Mouse (Mus musculus) regulatory T cell (primary cell): Measurements from ENCODE around the gene Frmd6.

Experiments used
- in situ Hi-C: fragments of 300-600 bp; cut with MboI, MseI; formaldehyde crosslinking; loops from one replicate; pipeline ENCODE4 v1.15.1; 2025; ENCODE audit warnings: high pct_unique_total_duplicates

The Frmd6 gene

GRCm38 (mm10) chr12:70824729-70825650 is at the start of gene Frmd6:
Gene Frmd6, plus strand, starts transcription at chr12:70825514.
- in situ Hi-C loops, result loop anchor here (25.0 kb wide), 1 partner anchor 1663 kb away; the partner anchor contains the start of genes Lrr1 and Rps29

DNA sequence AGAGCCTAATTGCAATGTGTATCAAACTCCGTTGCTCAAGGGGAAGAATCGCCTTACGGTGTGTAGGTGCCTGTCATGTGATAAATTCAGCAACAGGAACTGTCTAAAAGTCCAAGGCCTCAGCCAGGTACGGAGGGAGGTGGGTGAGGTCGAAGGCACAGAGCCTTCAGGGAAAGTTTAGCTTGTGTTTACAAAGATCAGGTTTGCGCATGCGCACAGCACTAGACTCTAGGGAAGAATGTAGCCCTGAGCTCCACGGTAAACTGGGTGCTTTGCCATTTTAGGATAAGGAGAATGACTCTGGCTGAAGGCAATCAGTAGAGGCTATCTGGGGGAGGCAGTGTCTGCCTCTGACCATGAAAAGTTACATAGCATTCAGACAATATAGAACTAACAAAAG is 49.7 kb upstream of the Frmd6 start:
- in situ Hi-C loops, result no loop called here

GRCm38 (mm10) chr12:70776683-70777082 is 48.6 kb upstream of the Frmd6 start:
- in situ Hi-C loops, result no loop called here

DNA sequence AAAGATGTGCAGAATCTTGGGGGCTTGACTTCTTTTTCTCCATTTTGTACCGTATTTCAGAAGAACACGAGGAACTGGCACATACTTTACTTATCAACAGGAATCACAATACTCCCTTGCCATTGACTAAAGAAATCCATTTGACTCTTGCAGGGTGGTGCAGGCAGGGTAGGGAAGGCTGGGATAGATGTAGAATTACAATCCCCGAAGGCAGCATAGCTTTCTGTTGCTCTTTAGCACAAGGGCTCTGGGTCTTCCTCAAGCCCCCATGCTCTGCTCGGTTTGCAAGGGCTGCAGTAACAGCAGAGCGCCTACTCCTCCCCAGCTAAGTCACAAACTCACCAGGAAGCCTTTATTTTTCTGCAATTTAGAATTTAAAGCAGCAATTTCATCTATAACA is 47.8 kb upstream of the Frmd6 start:
- in situ Hi-C loops, result no loop called here

DNA sequence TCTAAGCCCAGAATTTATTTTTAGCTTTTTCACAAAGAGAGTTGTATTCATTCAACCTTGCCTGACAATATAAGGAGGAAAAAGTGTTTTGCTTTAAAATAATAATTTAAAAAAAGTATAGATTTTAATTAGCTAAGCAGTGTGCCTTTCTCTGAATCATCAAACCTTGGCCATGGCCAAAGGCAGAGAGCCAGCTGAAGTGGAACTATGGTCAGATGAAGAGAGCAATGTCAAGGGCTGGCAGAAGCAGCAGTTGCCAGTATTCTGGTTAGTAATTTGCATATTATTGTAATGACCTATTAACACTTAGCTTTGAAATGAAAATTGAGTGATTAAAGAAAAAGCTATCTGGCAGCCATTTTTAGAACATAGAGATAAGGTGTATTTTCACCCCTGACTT is 47.4 kb upstream of the Frmd6 start:
- in situ Hi-C loops, result no loop called here

DNA sequence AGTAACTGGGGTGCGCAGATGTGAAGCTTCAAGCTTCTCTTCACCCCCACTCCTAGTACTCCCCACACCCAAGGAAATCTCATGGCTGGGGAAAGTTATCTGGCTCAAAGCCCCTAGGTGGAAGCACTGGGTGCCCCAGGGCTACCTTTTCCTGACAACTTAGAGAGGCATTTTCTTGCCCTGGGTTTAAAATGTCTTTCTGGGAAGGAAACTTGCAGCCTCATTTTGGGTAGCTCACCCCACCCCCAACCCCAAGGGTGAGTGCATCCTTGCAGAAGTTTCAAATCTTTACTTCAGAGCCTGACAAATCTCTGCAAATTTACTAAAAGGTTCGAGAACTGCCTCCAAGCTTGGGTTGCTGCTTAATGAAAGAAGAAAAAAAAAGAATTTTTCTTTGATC is 47.0 kb upstream of the Frmd6 start:
- in situ Hi-C loops, result no loop called here

DNA sequence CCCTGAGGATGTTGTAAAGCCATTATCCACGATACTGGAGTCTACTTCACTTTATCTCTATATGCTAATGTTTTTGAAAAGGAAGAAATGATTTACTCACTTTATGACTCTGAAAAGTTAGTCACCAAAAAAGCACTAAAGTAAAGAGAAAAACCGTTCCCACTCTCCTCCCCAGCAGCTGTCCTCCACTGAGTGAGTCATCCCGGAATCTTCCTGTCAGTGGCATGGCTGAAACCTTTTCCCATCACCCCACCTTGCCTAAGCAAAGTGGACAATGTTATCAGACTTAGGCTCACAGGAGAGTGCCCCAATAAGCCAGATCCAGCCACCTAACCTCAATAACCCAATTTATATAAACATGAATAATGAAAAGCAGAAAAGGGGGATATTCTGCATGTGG is 46.6 kb upstream of the Frmd6 start:
- in situ Hi-C loops, result no loop called here

GRCm38 (mm10) chr12:70783049-70783448 is 42.3 kb upstream of the Frmd6 start:
- in situ Hi-C loops, result no loop called here

GRCm38 (mm10) chr12:70783475-70784239 is 41.7 kb upstream of the Frmd6 start:
- in situ Hi-C loops, result no loop called here

- in situ Hi-C loops, result no loop called here
Observed at GRCm38 (mm10) chr12:70784240-70784705, 41.0 kb upstream of the Frmd6 start.

- in situ Hi-C loops, result no loop called here
Observed at GRCm38 (mm10) chr12:70789341-70789740, 36.0 kb upstream of the Frmd6 start.

GRCm38 (mm10) chr12:70793291-70793690 is 32.0 kb upstream of the Frmd6 start:
- in situ Hi-C loops, result no loop called here

DNA sequence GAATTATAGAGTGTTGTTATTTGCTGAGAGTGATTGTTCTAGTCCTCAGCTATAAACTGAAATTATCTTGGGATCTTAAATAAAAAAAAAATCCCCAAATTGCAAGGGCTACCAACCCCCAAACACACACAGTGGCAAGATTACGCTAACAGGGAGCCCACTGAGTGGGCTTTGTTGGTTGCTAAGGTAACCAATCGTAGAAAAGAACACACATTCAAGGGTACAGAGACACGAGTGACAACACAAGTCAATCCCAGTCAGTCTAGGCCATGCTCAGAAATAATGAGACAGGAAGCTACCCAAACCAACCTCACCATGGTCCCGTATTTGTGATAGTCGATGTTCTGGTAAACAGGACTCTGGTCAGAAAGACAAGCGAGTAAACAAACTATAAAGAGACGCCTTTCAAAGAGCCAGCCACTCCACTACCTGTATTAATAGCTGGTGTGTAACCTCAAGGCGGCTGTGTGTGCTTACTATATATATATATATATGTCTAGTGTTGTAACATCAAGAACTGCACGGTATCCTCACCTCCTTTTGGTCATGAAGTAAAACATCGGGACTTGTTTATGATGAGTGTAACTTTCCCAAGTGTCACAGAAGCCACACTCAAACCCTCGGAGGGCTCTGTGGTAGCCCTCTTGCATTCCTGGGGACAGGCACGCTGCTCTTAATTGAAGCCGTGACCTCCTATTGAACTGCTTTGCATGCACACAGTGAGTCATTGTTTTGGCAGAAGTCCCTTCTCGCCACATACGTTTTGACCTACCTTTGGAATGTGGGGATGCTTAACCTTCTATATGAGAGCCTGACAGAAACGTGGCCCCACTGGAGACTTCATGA is 30.5 kb upstream of the Frmd6 start:
- in situ Hi-C loops, result no loop called here

- in situ Hi-C loops, result no loop called here
Observed at GRCm38 (mm10) chr12:70795389-70795711, 30.0 kb upstream of the Frmd6 start.

GRCm38 (mm10) chr12:70798496-70798895 is 26.8 kb upstream of the Frmd6 start:
- in situ Hi-C loops, result no loop called here

GRCm38 (mm10) chr12:70799231-70800002 is 25.9 kb upstream of the Frmd6 start:
- in situ Hi-C loops, result no loop called here

GRCm38 (mm10) chr12:70800086-70800485 is 25.2 kb upstream of the Frmd6 start:
- in situ Hi-C loops, result no loop called here

DNA sequence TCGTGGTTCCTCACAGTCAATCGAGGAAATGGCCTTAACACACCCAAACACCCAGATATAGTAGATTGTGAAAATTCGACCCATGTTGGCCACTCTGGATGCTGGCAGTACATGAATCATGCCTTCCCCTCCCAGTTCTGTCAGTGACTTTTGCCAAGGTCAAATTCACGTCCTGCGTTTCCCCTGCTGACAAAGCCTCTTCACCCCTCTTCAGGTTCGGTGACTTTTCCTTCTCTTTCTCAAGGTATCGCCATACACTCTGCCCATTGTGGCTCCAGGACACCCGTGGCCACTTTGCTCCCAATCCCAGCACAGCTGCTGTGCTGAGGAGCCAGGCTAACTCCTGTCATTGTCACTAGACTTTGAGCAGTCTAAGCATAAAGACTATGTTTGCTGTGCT is 24.0 kb upstream of the Frmd6 start:
- in situ Hi-C loops, result no loop called here

DNA sequence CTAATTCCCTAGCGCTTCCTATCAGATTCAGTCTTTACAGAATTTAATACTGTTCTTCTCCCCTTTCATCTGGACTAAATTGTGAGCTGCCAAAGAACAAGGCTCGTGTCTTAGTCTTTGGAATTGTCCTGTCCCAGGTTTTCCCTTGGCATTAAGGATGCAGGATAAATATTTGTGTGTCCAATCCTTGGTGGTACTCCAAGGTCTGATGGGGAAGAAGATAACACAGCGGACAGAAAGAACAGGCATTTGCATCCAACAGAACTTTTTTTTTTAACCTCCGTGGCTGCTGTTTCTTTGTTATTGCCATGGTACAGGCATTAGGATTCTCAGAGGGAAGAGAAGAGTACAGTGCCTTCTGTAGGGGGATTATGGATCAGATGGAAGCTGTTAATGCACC is 21.8 kb upstream of the Frmd6 start:
- in situ Hi-C loops, result no loop called here

DNA sequence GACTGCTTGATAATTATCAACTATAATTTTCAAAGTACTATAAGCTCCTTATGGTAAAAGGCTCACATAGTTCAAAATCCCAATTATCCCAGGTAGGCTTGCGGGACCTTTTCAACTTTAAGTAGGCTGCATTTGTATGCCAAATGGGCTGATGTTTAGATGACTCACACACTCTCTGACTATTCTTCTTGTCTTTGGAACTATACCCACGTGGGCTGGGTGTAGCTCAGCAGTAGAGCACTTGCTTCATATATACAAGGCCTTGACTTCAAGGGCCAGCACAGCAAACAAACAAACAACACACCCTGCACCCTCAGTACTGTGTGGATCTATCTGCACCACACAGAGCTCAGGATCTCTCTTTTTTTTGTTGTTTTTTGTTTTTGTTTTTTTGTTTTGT is 20.3 kb upstream of the Frmd6 start:
- in situ Hi-C loops, result no loop called here

GRCm38 (mm10) chr12:70807543-70807942 is 17.8 kb upstream of the Frmd6 start:
- in situ Hi-C loops, result no loop called here
